Mouse (Mus musculus): ENCODE measurements around the gene Slc38a8. TPM values are rescaled to one million over a fixed set of nuclear protein-coding genes. Genes with fewer than 3 reads are reported as not detected.
A peak's percentile ranks its signal among the peaks of the same experiment; 100 is the strongest.

Gene Slc38a8
- polyA plus RNA-seq, 1 experiment from 2014 or later = not detected

DNA sequence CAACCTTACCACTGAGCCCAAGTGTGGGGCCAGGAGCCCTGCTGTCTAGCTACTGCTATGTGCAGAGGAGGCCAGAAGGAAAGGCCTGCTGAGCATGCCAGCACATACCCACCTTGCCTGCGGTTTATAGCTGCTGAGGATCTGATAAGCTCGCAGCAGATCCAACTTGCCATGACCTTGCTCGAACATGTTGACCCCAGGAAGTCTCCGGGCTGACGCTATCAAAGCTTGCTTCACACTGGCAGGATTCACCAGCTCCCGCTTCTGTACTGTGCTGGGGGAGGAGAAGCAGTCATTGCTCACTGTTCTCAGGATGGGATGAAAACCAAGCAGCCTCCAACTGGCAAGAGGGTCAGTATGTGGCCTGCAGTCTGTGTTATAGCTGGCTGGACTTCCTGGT lies 29.4 kb upstream of the Slc38a8 start:
- no peak for ATAC-seq (replicated peaks; ENCODE audit: insufficient number of reproducible peaks, low FRiP score, low TSS enrichment)
- no peaks in the 10 kb centered on the region for H3K9me3 ChIP-seq (replicated peaks; ENCODE audit: control insufficient read depth, low read length)
- H3K4me1 ChIP-seq (ENCODE audit: control insufficient read depth, insufficient read depth, low read length) = peaks cover 8% of the 10 kb centered on the region; the same call in 1 of the 2 replicates
- H3K9ac ChIP-seq (ENCODE audit: low read depth, low read length) = no peak overlapping the region
- H3K36me3 ChIP-seq (ENCODE audit: control insufficient read depth, insufficient read depth, low read length) = peaks cover 38% of the 10 kb centered on the region
- no peaks in the 10 kb centered on the region for H3K27me3 ChIP-seq (ENCODE audit: control insufficient read depth, insufficient read depth, low read length)
- no peak overlapping the region for H3K4me3 ChIP-seq (ENCODE audit: low read depth, low read length)
- WGBS (ENCODE audit: insufficient replicate concordance) = 67% methylated on average over 6 of the region's 6 CpGs
- no peak overlapping the region for H3K27ac ChIP-seq (ENCODE audit: low read depth, low read length)
- H3K4me2 ChIP-seq = no peak overlapping the region

DNA sequence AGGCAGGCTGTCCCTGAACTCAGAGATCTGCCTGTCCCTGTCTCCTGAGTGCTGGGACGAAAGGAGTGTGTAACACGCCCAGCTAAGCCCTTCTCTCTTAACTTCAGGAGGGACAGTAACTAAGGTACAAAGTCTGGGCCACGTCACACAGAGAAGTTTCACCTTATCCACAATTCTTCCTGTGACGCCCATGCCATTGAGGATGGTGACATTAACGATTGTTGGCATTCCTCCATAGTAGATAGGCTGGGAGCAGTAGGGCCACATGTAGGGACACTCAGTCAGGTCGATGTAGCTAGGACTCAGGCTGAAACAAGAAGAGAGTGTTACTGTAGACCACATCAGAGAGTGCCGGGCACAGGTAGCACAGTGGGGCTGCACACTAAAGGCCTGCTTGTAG lies 27.3 kb upstream of the Slc38a8 start:
- Histone ChIP-seq H3K9me3 (replicated peaks; ENCODE audit: control insufficient read depth, low read length) (no peaks in the 10 kb centered on the region), H3K36me3 (ENCODE audit: control insufficient read depth, insufficient read depth, low read length) (peaks cover 41% of the 10 kb centered on the region), H3K4me3 (ENCODE audit: low read depth, low read length) (no peak overlapping the region), H3K4me2 (no peak overlapping the region), H3K9ac (ENCODE audit: low read depth, low read length) (no peak overlapping the region), H3K4me1 (ENCODE audit: control insufficient read depth, insufficient read depth, low read length) (peaks cover 8% of the 10 kb centered on the region; the same call in 1 of the 2 replicates), H3K27ac (ENCODE audit: low read depth, low read length) (no peak overlapping the region), H3K27me3 (ENCODE audit: control insufficient read depth, insufficient read depth, low read length) (no peaks in the 10 kb centered on the region)
- ATAC-seq (replicated peaks; ENCODE audit: insufficient number of reproducible peaks, low FRiP score, low TSS enrichment) = no peak
- WGBS (ENCODE audit: insufficient replicate concordance) = 88% methylated on average over 7 of the region's 7 CpGs

DNA sequence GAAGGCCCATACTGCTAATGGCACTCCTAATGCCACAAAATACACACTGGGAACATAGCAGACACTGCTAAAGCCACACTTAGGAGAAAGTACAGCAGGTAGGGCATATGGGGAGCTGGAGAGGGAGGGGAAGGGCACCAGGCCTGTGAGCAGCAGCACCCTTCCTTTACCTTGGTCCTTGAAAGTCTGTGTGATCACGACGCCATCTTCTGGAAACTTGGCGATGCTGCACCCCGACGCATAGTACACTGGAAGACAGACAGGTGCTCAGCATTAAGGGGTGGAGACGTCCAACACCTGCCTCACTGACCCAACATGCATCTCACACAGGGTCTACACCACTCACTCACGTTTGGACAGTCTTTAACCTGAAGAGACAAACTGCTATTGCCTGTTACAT lies 18.6 kb upstream of the Slc38a8 start:
- no peak for ATAC-seq (replicated peaks; ENCODE audit: insufficient number of reproducible peaks, low FRiP score, low TSS enrichment)
- no peak overlapping the region for H3K9ac ChIP-seq (ENCODE audit: low read depth, low read length)
- H3K4me2 ChIP-seq = no peak overlapping the region
- peaks cover 53% of the 10 kb centered on the region for H3K36me3 ChIP-seq (ENCODE audit: control insufficient read depth, insufficient read depth, low read length)
- WGBS (ENCODE audit: insufficient replicate concordance) = 72% methylated on average over 7 of the region's 7 CpGs
- H3K27me3 ChIP-seq (ENCODE audit: control insufficient read depth, insufficient read depth, low read length) = no peaks in the 10 kb centered on the region
- H3K9me3 ChIP-seq (replicated peaks; ENCODE audit: control insufficient read depth, low read length) = no peaks in the 10 kb centered on the region
- H3K27ac ChIP-seq (ENCODE audit: low read depth, low read length) = no peak overlapping the region
- no peak overlapping the region for H3K4me3 ChIP-seq (ENCODE audit: low read depth, low read length)
- 0 out of 2 replicates have a peak, but pooled peaks cover 5% of the 10 kb centered on the region for H3K4me1 ChIP-seq (ENCODE audit: control insufficient read depth, insufficient read depth, low read length)

DNA sequence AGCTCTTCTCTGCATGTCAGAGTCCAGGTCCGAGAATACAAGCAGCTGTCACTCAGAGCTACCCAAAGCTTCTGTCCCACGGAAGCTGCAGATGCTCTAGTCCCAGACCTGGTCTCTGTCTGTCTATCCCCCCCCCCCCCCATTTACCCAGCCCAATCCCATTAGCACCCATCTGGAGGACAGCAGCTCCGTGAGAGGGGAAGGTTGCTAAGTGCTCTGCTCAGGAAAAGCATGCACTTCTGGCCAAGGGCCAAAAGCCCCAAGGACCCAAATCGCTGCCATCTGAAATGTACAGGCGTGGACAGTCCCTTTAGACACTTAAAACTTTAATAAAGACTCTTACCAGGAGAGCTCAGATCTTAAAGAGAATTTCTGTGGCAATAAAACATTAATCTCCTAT lies 15.2 kb upstream of the Slc38a8 start:
- Histone ChIP-seq H3K4me3 (ENCODE audit: low read depth, low read length) (no peak overlapping the region), H3K27me3 (ENCODE audit: control insufficient read depth, insufficient read depth, low read length) (no peaks in the 10 kb centered on the region), H3K36me3 (ENCODE audit: control insufficient read depth, insufficient read depth, low read length) (peaks cover 52% of the 10 kb centered on the region), H3K9me3 (replicated peaks; ENCODE audit: control insufficient read depth, low read length) (no peaks in the 10 kb centered on the region), H3K4me1 (ENCODE audit: control insufficient read depth, insufficient read depth, low read length) (0 out of 2 replicates have a peak, but pooled peaks cover 5% of the 10 kb centered on the region), H3K27ac (ENCODE audit: low read depth, low read length) (no peak overlapping the region), H3K4me2 (no peak overlapping the region), H3K9ac (ENCODE audit: low read depth, low read length) (no peak overlapping the region)
- WGBS (ENCODE audit: insufficient replicate concordance) = 58% methylated on average over 5 of the region's 5 CpGs
- no peak for ATAC-seq (replicated peaks; ENCODE audit: insufficient number of reproducible peaks, low FRiP score, low TSS enrichment)

- no peak overlapping the region for H3K4me2 ChIP-seq
- H3K9me3 ChIP-seq (replicated peaks; ENCODE audit: control insufficient read depth, low read length) = no peaks in the 10 kb centered on the region
- H3K4me1 ChIP-seq (ENCODE audit: control insufficient read depth, insufficient read depth, low read length) = 0 out of 2 replicates have a peak, but pooled peaks cover 5% of the 10 kb centered on the region
- 0 out of 2 replicates have a peak, but pooled peaks have one; percentile 18 for ATAC-seq (replicated peaks; ENCODE audit: insufficient number of reproducible peaks, low FRiP score, low TSS enrichment)
- WGBS (ENCODE audit: insufficient replicate concordance) = 72% methylated on average over 3 of the region's 3 CpGs
- H3K36me3 ChIP-seq (ENCODE audit: control insufficient read depth, insufficient read depth, low read length) = peaks cover 49% of the 10 kb centered on the region
- no peak overlapping the region for H3K27ac ChIP-seq (ENCODE audit: low read depth, low read length)
- H3K4me3 ChIP-seq (ENCODE audit: low read depth, low read length) = no peak overlapping the region
- no peaks in the 10 kb centered on the region for H3K27me3 ChIP-seq (ENCODE audit: control insufficient read depth, insufficient read depth, low read length)
- no peak overlapping the region for H3K9ac ChIP-seq (ENCODE audit: low read depth, low read length)
Observed at GRCm38 (mm10) chr8:119515767-119516166, 14.3 kb upstream of the Slc38a8 start.

DNA sequence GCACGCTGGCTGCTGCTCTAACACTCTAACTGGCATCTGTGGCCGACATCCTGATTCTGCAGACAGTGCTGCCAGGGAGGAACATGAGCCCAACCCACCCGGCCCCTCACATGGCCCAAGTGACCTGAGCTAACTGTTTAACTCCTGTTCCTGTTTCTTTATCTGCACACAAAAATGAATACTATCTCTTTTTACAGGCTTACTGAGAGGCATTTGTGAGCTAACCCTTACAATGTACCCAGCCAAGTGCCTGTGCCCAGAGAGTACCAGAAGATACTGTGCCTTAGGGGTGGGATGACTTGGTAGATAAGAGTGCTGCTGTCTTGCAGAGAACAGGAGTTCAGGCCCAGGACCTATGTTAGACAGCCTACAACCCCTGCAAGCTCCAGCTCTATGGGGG lies 13.4 kb upstream of the Slc38a8 start:
- no peak overlapping the region for H3K4me3 ChIP-seq (ENCODE audit: low read depth, low read length)
- H3K27ac ChIP-seq (ENCODE audit: low read depth, low read length) = no peak overlapping the region
- H3K4me1 ChIP-seq (ENCODE audit: control insufficient read depth, insufficient read depth, low read length) = 0 out of 2 replicates have a peak, but pooled peaks cover 8% of the 10 kb centered on the region
- H3K27me3 ChIP-seq (ENCODE audit: control insufficient read depth, insufficient read depth, low read length) = no peaks in the 10 kb centered on the region
- no peak for ATAC-seq (replicated peaks; ENCODE audit: insufficient number of reproducible peaks, low FRiP score, low TSS enrichment)
- H3K9me3 ChIP-seq (replicated peaks; ENCODE audit: control insufficient read depth, low read length) = no peaks in the 10 kb centered on the region
- 79% methylated on average over 3 of the region's 3 CpGs for WGBS (ENCODE audit: insufficient replicate concordance)
- no peak overlapping the region for H3K9ac ChIP-seq (ENCODE audit: low read depth, low read length)
- H3K4me2 ChIP-seq = no peak overlapping the region
- peaks cover 46% of the 10 kb centered on the region for H3K36me3 ChIP-seq (ENCODE audit: control insufficient read depth, insufficient read depth, low read length)

DNA sequence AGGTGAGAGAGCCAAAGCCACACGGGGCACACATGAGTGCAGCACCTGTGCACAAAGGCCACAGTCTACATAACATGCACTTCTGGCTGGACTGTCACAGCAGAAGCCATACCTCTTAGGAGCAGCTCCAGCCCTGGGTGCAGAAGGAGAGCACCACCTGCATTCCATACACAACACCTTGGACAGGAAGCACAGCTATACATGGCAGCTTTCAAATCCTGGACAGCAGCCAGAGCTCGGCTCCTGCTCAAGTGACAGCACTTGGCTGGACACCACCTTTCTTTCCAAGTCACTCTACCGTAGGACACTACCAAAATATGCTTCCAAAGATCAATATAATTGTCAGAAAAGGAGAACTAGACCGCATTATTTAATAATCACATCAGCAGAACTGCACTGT lies 11.9 kb upstream of the Slc38a8 start:
- H3K27ac ChIP-seq (ENCODE audit: low read depth, low read length) = no peak overlapping the region
- WGBS (ENCODE audit: insufficient replicate concordance) = 82% methylated on average over 4 of the region's 4 CpGs
- no peaks in the 10 kb centered on the region for H3K27me3 ChIP-seq (ENCODE audit: control insufficient read depth, insufficient read depth, low read length)
- H3K9me3 ChIP-seq (replicated peaks; ENCODE audit: control insufficient read depth, low read length) = no peaks in the 10 kb centered on the region
- H3K9ac ChIP-seq (ENCODE audit: low read depth, low read length) = no peak overlapping the region
- no peak overlapping the region for H3K4me3 ChIP-seq (ENCODE audit: low read depth, low read length)
- H3K4me1 ChIP-seq (ENCODE audit: control insufficient read depth, insufficient read depth, low read length) = 0 out of 2 replicates have a peak, but pooled peaks cover 3% of the 10 kb centered on the region
- no peak for ATAC-seq (replicated peaks; ENCODE audit: insufficient number of reproducible peaks, low FRiP score, low TSS enrichment)
- no peak overlapping the region for H3K4me2 ChIP-seq
- H3K36me3 ChIP-seq (ENCODE audit: control insufficient read depth, insufficient read depth, low read length) = peaks cover 52% of the 10 kb centered on the region

DNA sequence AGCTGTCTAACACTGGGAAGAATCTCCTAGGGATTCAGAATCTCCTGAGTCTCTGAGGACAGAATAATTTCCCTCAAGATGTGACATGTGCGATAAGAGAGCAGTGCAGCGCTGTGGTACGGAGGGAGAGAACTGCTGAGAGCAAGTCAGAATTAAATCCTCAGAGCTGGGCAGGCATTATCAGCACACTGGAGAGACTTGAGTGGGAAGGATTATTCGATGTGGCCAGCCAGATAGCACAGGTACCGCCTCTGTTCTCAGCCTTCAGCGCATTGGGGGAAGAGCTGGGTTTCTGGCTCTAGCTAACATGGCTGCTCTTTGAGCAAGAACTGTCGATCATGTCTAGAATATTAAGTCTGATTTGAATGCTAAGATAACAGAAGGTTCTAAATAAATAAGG lies 10.2 kb upstream of the Slc38a8 start:
- ATAC-seq (replicated peaks; ENCODE audit: insufficient number of reproducible peaks, low FRiP score, low TSS enrichment) = no peak
- WGBS (ENCODE audit: insufficient replicate concordance) = 77% methylated on average over 7 of the region's 7 CpGs

DNA sequence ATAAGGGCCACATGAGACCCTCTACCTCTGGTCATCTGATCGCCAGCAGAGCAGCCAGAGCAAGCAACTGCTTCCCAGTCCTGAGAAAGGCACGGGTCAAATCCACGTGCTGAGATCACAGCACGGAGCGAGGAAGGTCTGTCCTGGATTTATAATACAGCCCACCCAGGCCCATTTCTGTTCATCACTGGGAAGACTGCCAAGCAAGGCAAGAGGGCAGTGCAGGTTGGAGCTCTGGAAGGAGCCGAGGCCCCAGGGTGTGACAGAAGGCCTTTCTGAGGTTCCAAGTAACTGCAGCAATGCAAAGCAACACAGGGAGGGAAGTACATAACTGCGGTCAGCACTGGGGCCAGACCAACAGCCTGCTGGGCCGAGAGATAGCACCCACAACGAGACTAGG lies 9.0 kb upstream of the Slc38a8 start:
- Histone ChIP-seq H3K27ac (ENCODE audit: low read depth, low read length) (no peak overlapping the region), H3K36me3 (ENCODE audit: control insufficient read depth, insufficient read depth, low read length) (peaks cover 39% of the 10 kb centered on the region), H3K9ac (ENCODE audit: low read depth, low read length) (no peak overlapping the region), H3K4me2 (no peak overlapping the region), H3K4me1 (ENCODE audit: control insufficient read depth, insufficient read depth, low read length) (peaks cover 6% of the 10 kb centered on the region; the same call in 1 of the 2 replicates), H3K27me3 (ENCODE audit: control insufficient read depth, insufficient read depth, low read length) (no peaks in the 10 kb centered on the region), H3K4me3 (ENCODE audit: low read depth, low read length) (no peak overlapping the region), H3K9me3 (replicated peaks; ENCODE audit: control insufficient read depth, low read length) (no peaks in the 10 kb centered on the region)
- no peak for ATAC-seq (replicated peaks; ENCODE audit: insufficient number of reproducible peaks, low FRiP score, low TSS enrichment)
- WGBS (ENCODE audit: insufficient replicate concordance) = 89% methylated on average over 9 of the region's 9 CpGs

More for the DNA sequence above, 10.2 kb upstream of the Slc38a8 start:
- Histone ChIP-seq H3K27ac (ENCODE audit: low read depth, low read length) (no peak overlapping the region), H3K4me1 (ENCODE audit: control insufficient read depth, insufficient read depth, low read length) (0 out of 2 replicates have a peak, but pooled peaks cover 3% of the 10 kb centered on the region), H3K4me3 (ENCODE audit: low read depth, low read length) (no peak overlapping the region), H3K9ac (ENCODE audit: low read depth, low read length) (no peak overlapping the region), H3K36me3 (ENCODE audit: control insufficient read depth, insufficient read depth, low read length) (peaks cover 42% of the 10 kb centered on the region), H3K27me3 (ENCODE audit: control insufficient read depth, insufficient read depth, low read length) (no peaks in the 10 kb centered on the region), H3K9me3 (replicated peaks; ENCODE audit: control insufficient read depth, low read length) (no peaks in the 10 kb centered on the region), H3K4me2 (no peak overlapping the region)
